Mouse (Mus musculus) liver, embryonic 14.5 days (tissue): ENCODE results near the gene Kdm4b. TPM values are rescaled to one million over a fixed set of nuclear protein-coding genes. Genes with fewer than 3 reads are reported as not detected.

Source experiments
- ATAC-seq: fragments of 200-750 bp; cut with Nextera tagmentation; 2 replicates; pipeline ENCODE4 v1.8.0; 2017; ENCODE audit warnings: moderate number of reproducible peaks, mild to moderate bottlenecking, moderate library complexity; ENCODE audit not compliant: insufficient read depth
- DNase-seq, 3 experiments: peaks; one replicate each; pipeline ENCODE4 v3.0.0-alpha.2; 2012 to 2013; ENCODE audit warnings: low read depth in 3 of 3, low spot score in 3 of 3
- H3K27ac ChIP-seq: fragments of 300-500 bp; sonication (generic); 2 replicates; pipeline ENCODE4 v1.5.1; 2014; ENCODE audit warnings: moderate library complexity, mild to moderate bottlenecking, control low read depth, inconsistent platforms
- H3K27me3 ChIP-seq: fragments of 300-500 bp; sonication (generic); 2 replicates; pipeline ENCODE4 v1.6.1; 2014; ENCODE audit warnings: mild to moderate bottlenecking, low read length, moderate library complexity; ENCODE audit not compliant: control insufficient read depth, insufficient read depth
- H3K36me3 ChIP-seq: fragments of 300-500 bp; sonication (generic); replicated peaks from 2 replicates; pipeline ENCODE4 v1.6.1; 2014; ENCODE audit warnings: low read depth; ENCODE audit not compliant: control insufficient read depth, insufficient read depth
- H3K4me1 ChIP-seq, 2 experiments: fragments of 200-500 bp in 1 of 2; fragments of 300-500 bp in 1 of 2; sonication (generic) in 1 of 2; replicated peaks; 2 replicates each; pipeline ENCODE4 v1.6.1; 2012 to 2014; ENCODE audit warnings: antibody characterized with exemption in 1 of 2, inconsistent platforms in 1 of 2, low read length in 1 of 2; ENCODE audit not compliant: control insufficient read depth in 2 of 2, insufficient read depth in 2 of 2
- H3K4me2 ChIP-seq: fragments of 300-500 bp; sonication (generic); 2 replicates; pipeline ENCODE4 v1.6.1; 2014; ENCODE audit warnings: low read depth, mild to moderate bottlenecking, control low read depth, moderate library complexity
- H3K4me3 ChIP-seq, 2 experiments: fragments of 200-500 bp in 1 of 2; fragments of 300-500 bp in 1 of 2; sonication (generic) in 1 of 2; 2 replicates each; pipeline ENCODE4 v1.5.1; 2012 to 2014; ENCODE audit warnings: low read depth in 2 of 2, low read length in 2 of 2, mild to moderate bottlenecking in 2 of 2, control low read depth in 1 of 2, inconsistent platforms in 1 of 2, moderate library complexity in 1 of 2; ENCODE audit not compliant: insufficient read depth in 1 of 2
- H3K9ac ChIP-seq: fragments of 300-500 bp; sonication (generic); replicated peaks from 2 replicates; pipeline ENCODE4 v1.6.1; 2014; ENCODE audit warnings: mild to moderate bottlenecking, control low read depth, moderate library complexity
- H3K9me3 ChIP-seq: fragments of 300-500 bp; sonication (generic); 2 replicates; pipeline ENCODE4 v1.6.1; 2016; ENCODE audit warnings: low read length, mixed read lengths; ENCODE audit not compliant: control insufficient read depth
- CTCF ChIP-seq: IDR thresholded peaks from 2 replicates; pipeline ENCODE4 v1.5.1; 2016; ENCODE audit warnings: antibody characterized with exemption, low read depth, control low read depth
- EP300 ChIP-seq: IDR thresholded peaks from 2 replicates; pipeline ENCODE4 v1.6.1; 2016; ENCODE audit warnings: antibody characterized with exemption, low read depth
- WGBS: fragments of 180-500 bp; shearing (Covaris S2); extraction: QIAGEN DNeasy Blood & Tissue Kit; methylation state at CpG from one replicate; pipeline ENCODE4 v1.1.7; 2014; ENCODE audit not compliant: insufficient replicate concordance; 5-methylcytosine and 5-hydroxymethylcytosine counted together
- polyA plus RNA-seq, 2 experiments: library from polyadenylated mRNA; depleted of rRNA in 1 of 2; stranded (reverse) in 1 of 2; unstranded in 1 of 2; fragments of >200 nt; fragmentation: Nextera tagmentation in 1 of 2; extraction: Ambion mirVana in 1 of 2; gene quantifications; 2 replicates each; pipeline versions ENCODE4 v1.2.1 to v1.2.3; 2012 to 2014

Kdm4b gene
- 4.2 and 4.6 TPM in 2 replicates for polyA plus RNA-seq (2012; rRNA removed)
- polyA plus RNA-seq (2014; fragmentation: Nextera tagmentation; extraction: Ambion mirVana), result 4.5 and 6.3 TPM in 2 replicates

GRCm38 (mm10) chr17:56325450-56326152 lies at the start of gene Kdm4b:
Gene Kdm4b, plus strand, starts transcription at chr17:56326062.
- Histone ChIP-seq H3K27me3 (no peaks in the 10 kb centered on the region), H3K9ac (peak within 1 kb of the TSS; percentile 88), H3K4me1 (peaks cover 17 to 28% of the 10 kb centered on the region in 2 experiments), H3K4me3 (peak within 1 kb of the TSS; percentile 64 to 77), H3K27ac (peak within 1 kb of the TSS; percentile 85), H3K36me3 (peaks cover 30% of the 10 kb centered on the region), H3K9me3 (no peaks in the 10 kb centered on the region), H3K4me2 (peak within 1 kb of the TSS; percentile 96)
- WGBS, result 1% methylated on average over 57 of the region's 57 CpGs
- ATAC-seq (peak; percentile 96), DNase-seq (peak; percentile 98)
- TF ChIP-seq CTCF (no peak), EP300 (no peak)

GRCm38 (mm10) chr17:56276643-56277566 lies 49.0 kb upstream of the Kdm4b start, which contains the start of gene Ticam1:
Gene Ticam1, minus strand, starts transcription at chr17:56276786.
- Histone ChIP-seq H3K27ac (peak within 1 kb of the TSS; percentile 93), H3K4me2 (peak within 1 kb of the TSS; percentile 71), H3K27me3 (no peaks in the 10 kb centered on the region), H3K4me3 (peak within 1 kb of the TSS; percentile 71 to 76), H3K9ac (peak within 1 kb of the TSS; percentile 78), H3K36me3 (no peaks in the 10 kb centered on the region; the same call in 1 of the 2 replicates), H3K9me3 (no peaks in the 10 kb centered on the region), H3K4me1 (peaks cover 24 to 33% of the 10 kb centered on the region in 2 experiments)
- DNase-seq (peak; percentile 90 to 94 (median 91)), ATAC-seq (peak; percentile 90)
- 5% methylated on average over 17 of the region's 21 CpGs for WGBS
- TF ChIP-seq EP300, result peak; percentile 69
- TF ChIP-seq CTCF, result peak; percentile 51

- H3K4me3 ChIP-seq, result peak overlapping the region in 1 of 2 experiments; percentile 71; a peak in 1 of 4 replicates
- 13% methylated on average over 2 of the region's 2 CpGs for WGBS
- no peaks in the 10 kb centered on the region for H3K27me3 ChIP-seq
- TF ChIP-seq CTCF, result no peak
- TF ChIP-seq EP300, result no peak
- no peaks in the 10 kb centered on the region for H3K9me3 ChIP-seq
- DNase-seq (no peak), ATAC-seq (no peak)
- peak overlapping the region; percentile 71 for H3K4me2 ChIP-seq
- peaks cover 24 to 33% of the 10 kb centered on the region in 2 experiments for H3K4me1 ChIP-seq
- H3K9ac ChIP-seq, result peak overlapping the region; percentile 65; the same call in 1 of the 2 replicates
- H3K36me3 ChIP-seq, result no peaks in the 10 kb centered on the region; the same call in 1 of the 2 replicates
- H3K27ac ChIP-seq, result peak overlapping the region; percentile 93
Observed at GRCm38 (mm10) chr17:56277567-56277893, 48.3 kb upstream of the Kdm4b start.

DNA sequence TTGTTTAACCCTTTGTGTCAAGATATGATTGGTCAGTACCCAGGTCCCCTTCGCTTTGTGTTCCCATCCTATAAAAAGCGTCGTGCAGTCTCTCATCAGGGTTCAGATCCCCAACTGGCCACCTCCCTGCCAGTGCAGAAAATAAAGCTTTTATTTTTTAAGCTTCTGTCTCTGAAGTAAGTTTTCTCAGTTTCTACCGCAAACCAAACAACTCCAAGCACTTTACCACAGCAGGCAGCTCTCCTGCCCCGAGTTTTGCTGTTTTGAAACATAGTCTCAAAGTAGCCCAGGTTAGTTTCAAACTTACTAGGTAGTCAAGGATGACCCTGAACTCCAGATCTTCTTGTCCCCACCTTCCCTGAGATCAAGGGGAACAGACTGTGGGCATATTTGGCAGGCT lies 47.5 kb upstream of the Kdm4b start:
- Histone ChIP-seq H3K27ac (peak overlapping the region; percentile 93), H3K9me3 (no peaks in the 10 kb centered on the region), H3K4me1 (peaks cover 24 to 33% of the 10 kb centered on the region in 2 experiments), H3K4me2 (no peak overlapping the region), H3K9ac (0 out of 2 replicates have a peak overlapping the region, but pooled peaks have one; percentile 9), H3K4me3 (no peak overlapping the region), H3K27me3 (no peaks in the 10 kb centered on the region), H3K36me3 (no peaks in the 10 kb centered on the region; the same call in 1 of the 2 replicates)
- 80% methylated on average over 5 of the region's 5 CpGs for WGBS
- no peak for TF ChIP-seq CTCF
- TF ChIP-seq EP300, result no peak
- ATAC-seq (no peak), DNase-seq (no peak)
